In genomic region chr8:122568109-122568504, GRCm38 (mm10) we compare ENCODE assay signal across 8 mouse cellular contexts. TPM values are rescaled to one million over a fixed set of nuclear protein-coding genes. Genes with fewer than 3 reads are reported as not detected.
DNase-seq lines count a peak whose midpoint lies in the region; ATAC-seq and TF ChIP-seq lines count a peak whose summit lies in the region.

No protein-coding gene starts in this region.

- intact Hi-C loops in left cerebral cortex, postnatal 10 days (cut with DNase I) = no loop called here

- H3K4me2 ChIP-seq in embryonic facial prominence, embryonic 13.5 days = peak overlapping the region; percentile 84
- peak overlapping the region; percentile 87 for H3K4me2 ChIP-seq in limb, embryonic 11.5 days (ENCODE audit: low read depth, severe bottlenecking)

- H3K9me3 ChIP-seq in embryonic facial prominence, embryonic 13.5 days = no peaks in the 10 kb centered on the region
- no peaks in the 10 kb centered on the region for H3K9me3 ChIP-seq in limb, embryonic 11.5 days (ENCODE audit: control insufficient read depth, low read length)

- DNase-seq in lung, adult 2 months = no peak
- no peak for DNase-seq in lung, postnatal 25 days (ENCODE audit: low spot score)
- no peak for DNase-seq in limb, embryonic 11.5 days (ENCODE audit: low spot score)
- DNase-seq in left cerebral cortex, postnatal 10 days (ENCODE audit: extremely low spot score in 1 of 2, low spot score in 2 of 2) = no peak
- no peak for DNase-seq in urinary bladder, postnatal 4 days (ENCODE audit: low spot score in 2 of 2)
- no peak for DNase-seq in adrenal gland, postnatal 36 days

- peaks cover 39% of the 10 kb centered on the region for H3K36me3 ChIP-seq in embryonic facial prominence, embryonic 13.5 days
- H3K36me3 ChIP-seq in limb, embryonic 11.5 days (ENCODE audit: control insufficient read depth, insufficient read depth, low read length) = peaks cover 31% of the 10 kb centered on the region
- H3K36me3 ChIP-seq in small intestine, adult 2 months (ENCODE audit: control insufficient read depth, insufficient read depth, low read length) = peaks cover 20% of the 10 kb centered on the region

- no peak for TF ChIP-seq CTCF in lung, adult 2 months (IDR thresholded peaks at IDR 0.05; ENCODE audit: insufficient read depth, low read length)
- no peak for TF ChIP-seq CTCF in small intestine, adult 2 months (IDR thresholded peaks at IDR 0.05; ENCODE audit: extremely low read depth, insufficient read length, insufficient replicate concordance, low read depth, low read length)

- peak overlapping the region; percentile 95 for H3K27ac ChIP-seq in embryonic facial prominence, embryonic 13.5 days
- H3K27ac ChIP-seq in limb, embryonic 11.5 days (replicated peaks; ENCODE audit: low read depth, low read length) = peak overlapping the region; percentile 78
- H3K27ac ChIP-seq in small intestine, adult 2 months (ENCODE audit: insufficient read depth, low read depth, low read length) = peak overlapping the region; percentile 65

- peak overlapping the region; percentile 96 for H3K9ac ChIP-seq in embryonic facial prominence, embryonic 13.5 days
- H3K9ac ChIP-seq in limb, embryonic 11.5 days (ENCODE audit: low read length) = peak overlapping the region; percentile 86

- peaks cover 13% of the 10 kb centered on the region for H3K4me1 ChIP-seq in lung, adult 2 months (ENCODE audit: control insufficient read depth, insufficient read depth, low read length)
- peaks cover 29% of the 10 kb centered on the region for H3K4me1 ChIP-seq in embryonic facial prominence, embryonic 13.5 days
- H3K4me1 ChIP-seq in limb, embryonic 11.5 days (ENCODE audit: control insufficient read depth, insufficient read depth, low read length) = peaks cover 14% of the 10 kb centered on the region
- H3K4me1 ChIP-seq in small intestine, adult 2 months (ENCODE audit: control insufficient read depth, insufficient read depth, insufficient read length, low read length) = peaks cover 24% of the 10 kb centered on the region

- no peaks in the 10 kb centered on the region for H3K27me3 ChIP-seq in embryonic facial prominence, embryonic 13.5 days
- no peaks in the 10 kb centered on the region for H3K27me3 ChIP-seq in limb, embryonic 11.5 days (ENCODE audit: control insufficient read depth, insufficient read depth, low read length)
- no peaks in the 10 kb centered on the region for H3K27me3 ChIP-seq in small intestine, adult 2 months (ENCODE audit: control insufficient read depth, insufficient read depth, low read length)

- peak overlapping the region; percentile 85 for H3K4me3 ChIP-seq in lung, adult 2 months (replicated peaks; ENCODE audit: extremely low read depth, low read depth, low read length)
- peak overlapping the region; percentile 87 for H3K4me3 ChIP-seq in embryonic facial prominence, embryonic 13.5 days
- peak overlapping the region; percentile 83 for H3K4me3 ChIP-seq in limb, embryonic 11.5 days (ENCODE audit: low read depth, low read length)
- H3K4me3 ChIP-seq in small intestine, adult 2 months (ENCODE audit: low read depth, low read length) = peak overlapping the region; percentile 88

- no peak for TF ChIP-seq POLR2A in lung, adult 2 months (IDR thresholded peaks at IDR 0.05; ENCODE audit: borderline replicate concordance, extremely low read depth, low read depth, low read length)
- no peak for TF ChIP-seq POLR2A in small intestine, adult 2 months (IDR thresholded peaks at IDR 0.05; ENCODE audit: low read depth, low read length)

- under 1% methylated on average over 34 of the region's 34 CpGs for WGBS in lung, adult 2 months
- WGBS in embryonic facial prominence, embryonic 13.5 days = under 1% methylated on average over 34 of the region's 34 CpGs
- under 1% methylated on average over 34 of the region's 34 CpGs for WGBS in limb, embryonic 11.5 days
- under 1% methylated on average over 34 of the region's 34 CpGs for WGBS in small intestine, adult 2 months

- peak; percentile 1; the same call in 1 of the 2 replicates for ATAC-seq in embryonic facial prominence, embryonic 13.5 days (ENCODE audit: insufficient number of reproducible peaks, insufficient read depth, low FRiP score, low TSS enrichment, low read depth)
- ATAC-seq in limb, embryonic 11.5 days (ENCODE audit: insufficient number of reproducible peaks, low FRiP score, low TSS enrichment, low read depth) = peak; percentile 42

RNA-seq across cellular contexts. Expression of gene Cdt1, which starts 0.3 kb away (rescaled TPM):
- 11.7 and 12.2 TPM in 2 replicates for polyA plus RNA-seq in lung, adult 2 months (2012; rRNA removed)
- 34.3 and 39.6 TPM in 2 replicates for polyA plus RNA-seq in embryonic facial prominence, embryonic 13.5 days (2015; fragmentation: Nextera tagmentation; extraction: Ambion mirVana)
- 46.4 and 51.7 TPM in 2 replicates for polyA plus RNA-seq in limb, embryonic 11.5 days (2014; fragmentation: Nextera tagmentation; extraction: Ambion mirVana)
- 26.8 and 64.8 TPM in 2 replicates for polyA plus RNA-seq in small intestine, adult 2 months (2012; rRNA removed)
- 1 to 10 TPM; 3.9 to 4.2 TPM for total RNA-seq in left cerebral cortex, postnatal 10 days (2021)
- total RNA-seq in adrenal gland, postnatal 36 days (2021) = 1 to 10 TPM; 8.7 to 9.1 TPM

RNA-seq across cellular contexts. Expression of gene Aprt, which starts 8.6 kb away (rescaled TPM):
- 108 and 109 TPM in 2 replicates for polyA plus RNA-seq in lung, adult 2 months (2012; rRNA removed)
- polyA plus RNA-seq in embryonic facial prominence, embryonic 13.5 days (2015; fragmentation: Nextera tagmentation; extraction: Ambion mirVana) = 296 and 355 TPM in 2 replicates
- polyA plus RNA-seq in limb, embryonic 11.5 days (2014; fragmentation: Nextera tagmentation; extraction: Ambion mirVana) = 271 and 284 TPM in 2 replicates
- polyA plus RNA-seq in small intestine, adult 2 months (2012; rRNA removed) = 327 and 537 TPM in 2 replicates
- 10 to 100 TPM; 80.3 to 89.9 TPM for total RNA-seq in left cerebral cortex, postnatal 10 days (2021)
- total RNA-seq in adrenal gland, postnatal 36 days (2021) = 10 to 100 TPM; 72.4 to 87.2 TPM

RNA-seq across cellular contexts. Expression of gene Piezo1, which starts 17.0 kb away (rescaled TPM):
- 192 and 213 TPM in 2 replicates for polyA plus RNA-seq in lung, adult 2 months (2012; rRNA removed)
- polyA plus RNA-seq in embryonic facial prominence, embryonic 13.5 days (2015; fragmentation: Nextera tagmentation; extraction: Ambion mirVana) = 8.4 and 16.2 TPM in 2 replicates
- polyA plus RNA-seq in limb, embryonic 11.5 days (2014; fragmentation: Nextera tagmentation; extraction: Ambion mirVana) = 6.2 and 7.2 TPM in 2 replicates
- 29.5 and 36.4 TPM in 2 replicates for polyA plus RNA-seq in small intestine, adult 2 months (2012; rRNA removed)
- total RNA-seq in left cerebral cortex, postnatal 10 days (2021) = 10 to 100 TPM; 15.0 to 17.9 TPM
- total RNA-seq in adrenal gland, postnatal 36 days (2021) = 10 to 100 TPM; 19.5 to 24.7 TPM

RNA-seq across cellular contexts. Expression of gene Galns, which starts 43.2 kb away (rescaled TPM):
- polyA plus RNA-seq in lung, adult 2 months (2012; rRNA removed) = 13.8 and 14.9 TPM in 2 replicates
- 7.5 and 7.6 TPM in 2 replicates for polyA plus RNA-seq in embryonic facial prominence, embryonic 13.5 days (2015; fragmentation: Nextera tagmentation; extraction: Ambion mirVana)
- polyA plus RNA-seq in limb, embryonic 11.5 days (2014; fragmentation: Nextera tagmentation; extraction: Ambion mirVana) = 5.2 and 5.5 TPM in 2 replicates
- 9.7 and 20.4 TPM in 2 replicates for polyA plus RNA-seq in small intestine, adult 2 months (2012; rRNA removed)
- 10 to 100 TPM; 12.5 to 14.6 TPM for total RNA-seq in left cerebral cortex, postnatal 10 days (2021)
- total RNA-seq in adrenal gland, postnatal 36 days (2021) = 1 to 10 TPM; 6.0 to 6.8 TPM

RNA-seq across cellular contexts. Expression of gene Trappc2l, which starts 43.3 kb away (rescaled TPM):
- polyA plus RNA-seq in lung, adult 2 months (2012; rRNA removed) = 122 and 162 TPM in 2 replicates
- polyA plus RNA-seq in embryonic facial prominence, embryonic 13.5 days (2015; fragmentation: Nextera tagmentation; extraction: Ambion mirVana) = 53.0 and 57.7 TPM in 2 replicates
- polyA plus RNA-seq in limb, embryonic 11.5 days (2014; fragmentation: Nextera tagmentation; extraction: Ambion mirVana) = 45.0 and 45.4 TPM in 2 replicates
- polyA plus RNA-seq in small intestine, adult 2 months (2012; rRNA removed) = 59.9 and 161 TPM in 2 replicates
- total RNA-seq in left cerebral cortex, postnatal 10 days (2021) = 10 to 100 TPM; 81.8 to 83.6 TPM
- 10 to 100 TPM; 49.9 to 64.4 TPM for total RNA-seq in adrenal gland, postnatal 36 days (2021)
